9 mouse cellular contexts compared by ENCODE assay signal in the genomic region with DNA sequence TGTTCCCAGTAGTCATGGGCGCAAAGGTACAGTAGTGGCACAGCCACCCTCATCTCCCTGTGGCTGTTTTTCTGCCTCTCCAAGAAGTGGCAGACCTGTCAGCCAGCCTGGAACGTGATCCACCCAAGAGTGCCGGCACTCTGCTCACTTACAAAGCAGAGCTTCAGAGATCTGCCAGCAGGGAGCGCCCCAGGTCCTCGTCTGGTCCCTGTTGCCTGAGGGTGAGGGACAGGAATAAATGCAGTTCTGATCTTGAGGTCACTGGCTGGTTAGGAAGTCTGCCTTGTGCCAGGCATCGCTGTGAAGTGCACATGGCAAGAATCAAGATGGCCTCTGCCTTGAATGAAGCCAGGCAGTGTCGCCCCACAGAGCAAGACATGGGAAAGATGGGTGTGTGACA. TPM values are rescaled to one million over a fixed set of nuclear protein-coding genes. Genes with fewer than 3 reads are reported as not detected.
DNase-seq lines count a peak whose midpoint lies in the region; ATAC-seq and TF ChIP-seq lines count a peak whose summit lies in the region.
"Had no signal": no experiment of that assay in that cellular context is flagged by ENCODE, and none has a peak within 500 bp of the region (broad histone marks: within the 10 kb centered on the region; RNA-seq: fewer than 3 reads in every experiment).

No protein-coding gene starts in this region.

- H3K4me3 ChIP-seq in kidney, adult 2 months (ENCODE audit: insufficient read depth, low read depth, low read length), result no peak overlapping the region
- H3K4me3 ChIP-seq in kidney, embryonic 16.5 days (ENCODE audit: low read length), result no peak overlapping the region
- H3K4me3 ChIP-seq: limb, embryonic 12.5 days had no signal

- 65% methylated on average over 7 of the region's 7 CpGs for WGBS in kidney, adult 2 months
- WGBS in kidney, embryonic 16.5 days, result 61% methylated on average over 7 of the region's 7 CpGs

- DNase-seq in kidney, adult 2 months, result peak; percentile 42
- peak; percentile 19 for DNase-seq in MN1 (ENCODE audit: low spot score)
- peak; percentile 90 to 92 for DNase-seq in cerebellum, postnatal 10 days
- peak; percentile 83 for DNase-seq in left cerebral cortex, postnatal 4 days
- DNase-seq in retina, embryonic 14.5 days (ENCODE audit: low spot score), result peak; percentile 72
- DNase-seq in T-cell, adult 2 months (ENCODE audit: low spot score), result no peak

- H3K27me3 ChIP-seq in kidney, adult 2 months (replicated peaks; ENCODE audit: control insufficient read depth, insufficient read depth, low read length), result no peaks in the 10 kb centered on the region
- H3K27me3 ChIP-seq in kidney, embryonic 16.5 days (ENCODE audit: insufficient read depth, low read length), result no peaks in the 10 kb centered on the region
- H3K27me3 ChIP-seq: limb, embryonic 12.5 days had no signal

- TF ChIP-seq CTCF in kidney, adult 2 months (conservative IDR thresholded peaks at IDR 0.05; ENCODE audit: insufficient read depth, insufficient read length, low read depth, low read length), result peak; percentile 41

- no peak overlapping the region for H3K27ac ChIP-seq in kidney, adult 2 months (ENCODE audit: insufficient read depth, low read depth, low read length)
- no peak overlapping the region for H3K27ac ChIP-seq in kidney, embryonic 16.5 days (ENCODE audit: low read length)
- H3K27ac ChIP-seq: limb, embryonic 12.5 days had no signal

- no peak for ATAC-seq in kidney, embryonic 16.5 days (ENCODE audit: low FRiP score, low TSS enrichment)
- ATAC-seq in granulocyte monocyte progenitor cell, adult 5-6 weeks (replicated peaks; ENCODE audit: poor library complexity, severe bottlenecking), result peak; percentile 32

- TF ChIP-seq POLR2A in kidney, adult 2 months (IDR thresholded peaks at IDR 0.05; ENCODE audit: low read depth, low read length), result no peak

- H3K36me3 ChIP-seq in kidney, adult 2 months (ENCODE audit: control insufficient read depth, insufficient read depth, low read length), result no peaks in the 10 kb centered on the region
- H3K36me3 ChIP-seq in kidney, embryonic 16.5 days (ENCODE audit: insufficient read depth, low read length), result peaks cover 6% of the 10 kb centered on the region; the same call in 1 of the 2 replicates

- H3K4me2 ChIP-seq in kidney, embryonic 16.5 days (replicated peaks; ENCODE audit: low read depth, low read length), result no peak overlapping the region
- H3K4me2 ChIP-seq: limb, embryonic 12.5 days had no signal

- H3K9ac ChIP-seq in kidney, embryonic 16.5 days (replicated peaks; ENCODE audit: low read length), result no peak overlapping the region
- H3K9ac ChIP-seq: limb, embryonic 12.5 days had no signal

- H3K4me1 ChIP-seq in kidney, adult 2 months (ENCODE audit: control insufficient read depth, insufficient read depth, low read length), result no peaks in the 10 kb centered on the region
- no peaks in the 10 kb centered on the region for H3K4me1 ChIP-seq in kidney, embryonic 16.5 days (ENCODE audit: insufficient read depth, low read length)
- H3K4me1 ChIP-seq: limb, embryonic 12.5 days had no signal

- H3K9me3 ChIP-seq in kidney, embryonic 16.5 days (ENCODE audit: low read length), result no peaks in the 10 kb centered on the region
- H3K9me3 ChIP-seq: limb, embryonic 12.5 days had no signal

- intact Hi-C loops in left cerebral cortex, postnatal 4 days (cut with DNase I), result no loop called here

RNA-seq across cellular contexts. Expression of a gene that starts 11.4 kb away (rescaled TPM):
- polyA plus RNA-seq in kidney, adult 2 months (2012; rRNA removed), result 0.07 and 0.50 TPM in 2 replicates
- 0.21 and 0.23 TPM in 2 replicates for polyA plus RNA-seq in kidney, embryonic 16.5 days (2015; fragmentation: Nextera tagmentation; extraction: Ambion mirVana)
- total RNA-seq in granulocyte monocyte progenitor cell, adult 5-6 weeks (2014; fragmentation: Nextera tagmentation), result 1.2 TPM in 2 replicates
- total RNA-seq in granulocyte monocyte progenitor cell, adult 5-6 weeks (2017), result 0.15 and 0.65 TPM in 2 replicates
- total RNA-seq in left cerebral cortex, postnatal 4 days (2021), result 1 to 10 TPM; 1.5 to 2.0 TPM
